Comparison of ENCODE assay signal across 8 mouse cellular contexts in genomic region chr15:80014031-80014320, GRCm38 (mm10). TPM values are rescaled to one million over a fixed set of nuclear protein-coding genes. Genes with fewer than 3 reads are reported as not detected.
A peak's percentile ranks its signal among the peaks of the same experiment; 100 is the strongest.
DNase-seq lines count a peak whose midpoint lies in the region; ATAC-seq lines count a peak whose summit lies in the region.

No protein-coding gene starts in this region.

- H3K27ac ChIP-seq in kidney, embryonic 16.5 days (ENCODE audit: low read length): peak overlapping the region; percentile 82
- H3K27ac ChIP-seq in embryonic facial prominence, embryonic 11.5 days (replicated peaks; ENCODE audit: low read depth, low read length): no peak overlapping the region
- H3K27ac ChIP-seq in hindbrain, embryonic 14.5 days: peak overlapping the region; percentile 64
- no peak overlapping the region for H3K27ac ChIP-seq in midbrain, embryonic 13.5 days

- ATAC-seq in kidney, embryonic 16.5 days (ENCODE audit: low FRiP score, low TSS enrichment): no peak
- no peak for ATAC-seq in embryonic facial prominence, embryonic 11.5 days (replicated peaks; ENCODE audit: insufficient number of reproducible peaks, low FRiP score, low TSS enrichment, low read depth)
- ATAC-seq in hindbrain, embryonic 14.5 days (ENCODE audit: low FRiP score): no peak
- no peak for ATAC-seq in midbrain, embryonic 13.5 days

- H3K9ac ChIP-seq in kidney, embryonic 16.5 days (replicated peaks; ENCODE audit: low read length): peak overlapping the region; percentile 74
- H3K9ac ChIP-seq in embryonic facial prominence, embryonic 11.5 days (replicated peaks; ENCODE audit: low read length): peak overlapping the region; percentile 39
- peak overlapping the region; percentile 87 for H3K9ac ChIP-seq in hindbrain, embryonic 14.5 days
- H3K9ac ChIP-seq in midbrain, embryonic 13.5 days (replicated peaks): peak overlapping the region; percentile 76

- no peaks in the 10 kb centered on the region for H3K9me3 ChIP-seq in kidney, embryonic 16.5 days (ENCODE audit: low read length)
- H3K9me3 ChIP-seq in embryonic facial prominence, embryonic 11.5 days (replicated peaks; ENCODE audit: control insufficient read depth, low read length): no peaks in the 10 kb centered on the region
- H3K9me3 ChIP-seq in hindbrain, embryonic 14.5 days (ENCODE audit: control insufficient read depth, low read length): no peaks in the 10 kb centered on the region
- no peaks in the 10 kb centered on the region for H3K9me3 ChIP-seq in midbrain, embryonic 13.5 days

- peak overlapping the region; percentile 67 for H3K4me3 ChIP-seq in kidney, embryonic 16.5 days (ENCODE audit: low read length)
- H3K4me3 ChIP-seq in embryonic facial prominence, embryonic 11.5 days (ENCODE audit: low read depth, low read length): peak overlapping the region; percentile 58
- H3K4me3 ChIP-seq in hindbrain, embryonic 14.5 days (replicated peaks; ENCODE audit: low read length): peak overlapping the region; percentile 81
- peak overlapping the region; percentile 66 for H3K4me3 ChIP-seq in midbrain, embryonic 13.5 days (replicated peaks)

- H3K36me3 ChIP-seq in kidney, embryonic 16.5 days (ENCODE audit: insufficient read depth, low read length): no peaks in the 10 kb centered on the region
- H3K36me3 ChIP-seq in embryonic facial prominence, embryonic 11.5 days (replicated peaks; ENCODE audit: control insufficient read depth, insufficient read depth, low read depth, low read length): no peaks in the 10 kb centered on the region
- H3K36me3 ChIP-seq in hindbrain, embryonic 14.5 days (replicated peaks; ENCODE audit: control insufficient read depth, insufficient read depth): no peaks in the 10 kb centered on the region
- H3K36me3 ChIP-seq in midbrain, embryonic 13.5 days: no peaks in the 10 kb centered on the region

- no peak for DNase-seq in kidney, adult 8-10 months
- DNase-seq in embryonic facial prominence, embryonic 11.5 days (ENCODE audit: low spot score): no peak
- no peak for DNase-seq in hindbrain, embryonic 14.5 days (ENCODE audit: low spot score)
- no peak for DNase-seq in retina, embryonic 14.5 days (ENCODE audit: low spot score)
- no peak for DNase-seq in right cerebral cortex, adult 18-20 months
- DNase-seq in adrenal gland, postnatal 4 days (ENCODE audit: low spot score in 2 of 2): no peak

- H3K4me2 ChIP-seq in kidney, embryonic 16.5 days (replicated peaks; ENCODE audit: low read depth, low read length): peak overlapping the region; percentile 99
- peak overlapping the region; percentile 84 for H3K4me2 ChIP-seq in embryonic facial prominence, embryonic 11.5 days (ENCODE audit: low read depth, low read length)
- H3K4me2 ChIP-seq in hindbrain, embryonic 14.5 days (replicated peaks): peak overlapping the region; percentile 95
- H3K4me2 ChIP-seq in midbrain, embryonic 13.5 days (replicated peaks): peak overlapping the region; percentile 94

- peaks cover 41% of the 10 kb centered on the region for H3K4me1 ChIP-seq in kidney, embryonic 16.5 days (ENCODE audit: insufficient read depth, low read length)
- H3K4me1 ChIP-seq in embryonic facial prominence, embryonic 11.5 days (ENCODE audit: control insufficient read depth, insufficient read depth, low read length): peaks cover 9% of the 10 kb centered on the region; the same call in 1 of the 2 replicates
- H3K4me1 ChIP-seq in hindbrain, embryonic 14.5 days (replicated peaks; ENCODE audit: control insufficient read depth, insufficient read depth, low read length): peaks cover 21% of the 10 kb centered on the region
- H3K4me1 ChIP-seq in midbrain, embryonic 13.5 days (replicated peaks): peaks cover 37% of the 10 kb centered on the region

- under 1% methylated on average over 27 of the region's 37 CpGs for WGBS in kidney, embryonic 16.5 days
- WGBS in embryonic facial prominence, embryonic 11.5 days: under 1% methylated on average over 25 of the region's 37 CpGs
- WGBS in hindbrain, embryonic 14.5 days: under 1% methylated on average over 34 of the region's 37 CpGs
- under 1% methylated on average over 36 of the region's 37 CpGs for WGBS in midbrain, embryonic 13.5 days

- H3K27me3 ChIP-seq in kidney, embryonic 16.5 days (ENCODE audit: insufficient read depth, low read length): peaks cover 60% of the 10 kb centered on the region
- H3K27me3 ChIP-seq in embryonic facial prominence, embryonic 11.5 days (ENCODE audit: control insufficient read depth, insufficient read depth, low read length): peaks cover 62% of the 10 kb centered on the region
- peaks cover 53% of the 10 kb centered on the region for H3K27me3 ChIP-seq in hindbrain, embryonic 14.5 days (ENCODE audit: control insufficient read depth, insufficient read depth, low read length)
- peaks cover 80% of the 10 kb centered on the region for H3K27me3 ChIP-seq in midbrain, embryonic 13.5 days

RNA-seq across cellular contexts. Expression of gene Pdgfb, which starts 0.8 kb away (rescaled TPM):
- 4.3 and 6.2 TPM in 2 replicates for polyA plus RNA-seq in kidney, embryonic 16.5 days (2015; fragmentation: Nextera tagmentation; extraction: Ambion mirVana)
- polyA plus RNA-seq in embryonic facial prominence, embryonic 11.5 days (2014; fragmentation: Nextera tagmentation; extraction: Ambion mirVana): 2.5 and 2.8 TPM in 2 replicates
- 7.3 and 7.5 TPM in 2 replicates for polyA plus RNA-seq in hindbrain, embryonic 14.5 days (2014; fragmentation: Nextera tagmentation; extraction: Ambion mirVana)
- 2.1 and 2.3 TPM in 2 replicates for polyA plus RNA-seq in midbrain, embryonic 13.5 days (2015; fragmentation: Nextera tagmentation; extraction: Ambion mirVana)
- total RNA-seq in adrenal gland, postnatal 4 days (2021): 10 to 100 TPM; 31.3 to 35.1 TPM

RNA-seq across cellular contexts. Expression of gene Cbx7, which starts 43.1 kb away (rescaled TPM):
- polyA plus RNA-seq in kidney, embryonic 16.5 days (2015; fragmentation: Nextera tagmentation; extraction: Ambion mirVana): 3.3 and 3.9 TPM in 2 replicates
- polyA plus RNA-seq in embryonic facial prominence, embryonic 11.5 days (2014; fragmentation: Nextera tagmentation; extraction: Ambion mirVana): 0.75 and 1.3 TPM in 2 replicates
- 3.2 and 4.0 TPM in 2 replicates for polyA plus RNA-seq in hindbrain, embryonic 14.5 days (2014; fragmentation: Nextera tagmentation; extraction: Ambion mirVana)
- polyA plus RNA-seq in midbrain, embryonic 13.5 days (2015; fragmentation: Nextera tagmentation; extraction: Ambion mirVana): 3.0 and 4.3 TPM in 2 replicates
- total RNA-seq in adrenal gland, postnatal 4 days (2021): 10 to 100 TPM; 15.4 to 18.4 TPM

Comparison
In these comparisons a context has a peak if more than half of its experiments do, and no peak if none do; other contexts are left out.
1. H3K27ac ChIP-seq: peak in kidney, embryonic 16.5 days (single experiment) and hindbrain, embryonic 14.5 days (single experiment); none in embryonic facial prominence, embryonic 11.5 days (single experiment) and midbrain, embryonic 13.5 days (single experiment).
2. Peak in every context shown above with its lines, with median percentiles within 50 percentile points of each other: H3K4me2 ChIP-seq, H3K4me3 ChIP-seq and H3K9ac ChIP-seq.